Mouse (Mus musculus) heart, embryonic 14.5 days (tissue): ENCODE measurements around the gene Aqp1. TPM values are rescaled to one million over a fixed set of nuclear protein-coding genes. Genes with fewer than 3 reads are reported as not detected.

ENCODE experiments used
- ATAC-seq: fragments of 200-750 bp; cut with Nextera tagmentation; 2 replicates; pipeline ENCODE4 v1.8.0; 2017; ENCODE audit warnings: low read depth, moderate TSS enrichment; ENCODE audit not compliant: insufficient number of reproducible peaks, insufficient read depth, low FRiP score
- H3K27ac ChIP-seq, 2 experiments: fragments of 200-500 bp in 1 of 2; fragments of 300-500 bp in 1 of 2; sonication (generic) in 1 of 2; replicated peaks in 1 of 2; 2 replicates each; pipeline ENCODE4 v1.5.1; 2012 to 2014; ENCODE audit warnings: low read depth in 2 of 2, low read length in 2 of 2, control low read depth in 1 of 2, mild to moderate bottlenecking in 1 of 2, mixed read lengths in 1 of 2; ENCODE audit not compliant: control insufficient read depth in 1 of 2, insufficient read depth in 1 of 2
- H3K27me3 ChIP-seq: fragments of 300-500 bp; sonication (generic); 2 replicates; pipeline ENCODE4 v1.6.1; 2014; ENCODE audit warnings: mild to moderate bottlenecking, low read length, control low read depth; ENCODE audit not compliant: control insufficient read depth, insufficient read depth
- H3K36me3 ChIP-seq: fragments of 300-500 bp; sonication (generic); 2 replicates; pipeline ENCODE4 v1.6.1; 2014; ENCODE audit warnings: mild to moderate bottlenecking, control low read depth, low read length, mixed read lengths; ENCODE audit not compliant: control insufficient read depth, insufficient read depth
- H3K4me1 ChIP-seq, 2 experiments: fragments of 200-500 bp in 1 of 2; fragments of 300-500 bp in 1 of 2; sonication (generic) in 1 of 2; 2 replicates each; pipeline ENCODE4 v1.6.1; 2012 to 2014; ENCODE audit warnings: low read length in 2 of 2, control low read depth in 1 of 2, mixed read lengths in 1 of 2; ENCODE audit not compliant: control insufficient read depth in 2 of 2, insufficient read depth in 2 of 2
- H3K4me2 ChIP-seq: fragments of 300-500 bp; sonication (generic); 2 replicates; pipeline ENCODE4 v1.6.1; 2014; ENCODE audit warnings: mild to moderate bottlenecking, low read length
- H3K4me3 ChIP-seq, 2 experiments: fragments of 200-500 bp in 1 of 2; fragments of 300-500 bp in 1 of 2; sonication (generic) in 1 of 2; 2 replicates each; pipeline ENCODE4 v1.5.1; 2012 to 2014; ENCODE audit warnings: low read length in 2 of 2, mild to moderate bottlenecking in 2 of 2, control low read depth in 1 of 2, low read depth in 1 of 2, moderate library complexity in 1 of 2; ENCODE audit not compliant: control insufficient read depth in 1 of 2, insufficient read depth in 1 of 2
- H3K9ac ChIP-seq: fragments of 300-500 bp; sonication (generic); 2 replicates; pipeline ENCODE4 v1.6.1; 2014; ENCODE audit warnings: mild to moderate bottlenecking, low read length
- H3K9me3 ChIP-seq: fragments of 300-500 bp; sonication (generic); 2 replicates; pipeline ENCODE4 v1.6.1; 2016; ENCODE audit warnings: low read length, control low read depth; ENCODE audit not compliant: control insufficient read depth
- WGBS: fragments of 180-500 bp; shearing (Covaris S2); extraction: QIAGEN DNeasy Blood & Tissue Kit; methylation state at CpG from one replicate; pipeline ENCODE4 v1.1.7; 2014; 5-methylcytosine and 5-hydroxymethylcytosine counted together
- microRNA-seq: library from miRNA; unstranded; fragments of <30 nt; microRNA quantifications from one replicate; pipeline ENCODE4, GENCODE M21; 2016
- polyA plus RNA-seq: library from polyadenylated mRNA; unstranded; fragments of >200 nt; fragmentation: Nextera tagmentation; extraction: Ambion mirVana; gene quantifications from 2 replicates; pipeline ENCODE4 v1.2.1, GENCODE M21; 2014

Gene Aqp1
- polyA plus RNA-seq, 1 experiment from 2014 or later: 8.7 TPM

GRCm38 (mm10) chr6:55392453-55392852 is 56.2 kb downstream of the Aqp1 start:
- no peak; the same call in 1 of the 2 replicates for ATAC-seq
- H3K4me3 ChIP-seq: no peak overlapping the region
- peaks cover 0 to 3% of the 10 kb centered on the region in 2 experiments; a peak in 1 of 4 replicates for H3K4me1 ChIP-seq
- no peaks in the 10 kb centered on the region for H3K36me3 ChIP-seq
- WGBS: 7% methylated on average over 4 of the region's 4 CpGs
- no peak overlapping the region for H3K27ac ChIP-seq
- no peak overlapping the region for H3K4me2 ChIP-seq
- H3K27me3 ChIP-seq: peaks cover 70% of the 10 kb centered on the region
- H3K9ac ChIP-seq: no peak overlapping the region
- no peaks in the 10 kb centered on the region for H3K9me3 ChIP-seq

GRCm38 (mm10) chr6:55394854-55395253 is 58.6 kb downstream of the Aqp1 start:
- Histone ChIP-seq H3K9ac (no peak overlapping the region), H3K4me3 (no peak overlapping the region), H3K9me3 (no peaks in the 10 kb centered on the region), H3K36me3 (no peaks in the 10 kb centered on the region), H3K27me3 (peaks cover 62% of the 10 kb centered on the region), H3K27ac (no peak overlapping the region), H3K4me1 (peaks cover 0 to 3% of the 10 kb centered on the region in 2 experiments; a peak in 1 of 4 replicates), H3K4me2 (no peak overlapping the region)
- 73% methylated on average over 10 of the region's 10 CpGs for WGBS
- ATAC-seq: no peak

GRCm38 (mm10) chr6:55396176-55396575 is 59.9 kb downstream of the Aqp1 start:
- H3K9ac ChIP-seq: no peak overlapping the region
- peaks cover 49% of the 10 kb centered on the region for H3K27me3 ChIP-seq
- H3K4me3 ChIP-seq: no peak overlapping the region
- H3K27ac ChIP-seq: no peak overlapping the region
- no peaks in the 10 kb centered on the region for H3K36me3 ChIP-seq
- WGBS: 20% methylated on average over 3 of the region's 3 CpGs
- H3K4me2 ChIP-seq: no peak overlapping the region
- peak; percentile 68; the same call in 1 of the 2 replicates for ATAC-seq
- H3K9me3 ChIP-seq: no peaks in the 10 kb centered on the region
- H3K4me1 ChIP-seq: peaks cover 0 to 3% of the 10 kb centered on the region in 2 experiments; a peak in 1 of 4 replicates

- no peak overlapping the region for H3K4me2 ChIP-seq
- no peak for ATAC-seq
- H3K4me1 ChIP-seq: peaks cover 0 to 3% of the 10 kb centered on the region in 2 experiments; a peak in 1 of 4 replicates
- no peaks in the 10 kb centered on the region for H3K9me3 ChIP-seq
- H3K9ac ChIP-seq: no peak overlapping the region
- H3K36me3 ChIP-seq: no peaks in the 10 kb centered on the region
- no peak overlapping the region for H3K4me3 ChIP-seq
- no peak overlapping the region for H3K27ac ChIP-seq
- 67% methylated on average over 11 of the region's 11 CpGs for WGBS
- H3K27me3 ChIP-seq: peaks cover 46% of the 10 kb centered on the region
Observed at GRCm38 (mm10) chr6:55396622-55397041, 60.4 kb downstream of the Aqp1 start.

Small RNAs within 50 kb of the gene (microRNA-seq; reads per million reads assigned to microRNA genes)
- gene Gm25458: not detected

Other genes with a start within 250 kb of the Aqp1 start
- 10.0 and 12.4 TPM in 2 replicates for gene Crhr2, start 203.4 kb upstream of the Aqp1 start, polyA plus RNA-seq
- 0.24 TPM in 1 of 2 replicates, not detected in the other for gene Inmt, start 161.4 kb upstream of the Aqp1 start, polyA plus RNA-seq
- 8.9 and 9.5 TPM in 2 replicates for gene Mindy4, start 133.0 kb upstream of the Aqp1 start, polyA plus RNA-seq
- not detected in 2 replicates for gene Ghrhr, start 39.9 kb downstream of the Aqp1 start, polyA plus RNA-seq
- 4.1 and 4.2 TPM in 2 replicates for gene Adcyap1r1, start 115.5 kb downstream of the Aqp1 start, polyA plus RNA-seq